18 mouse cellular contexts compared by ENCODE assay signal in genomic region chr16:74225423-74226272, GRCm38 (mm10).
"Had no signal": no experiment of that assay in that cellular context is flagged by ENCODE, and none has a peak within 500 bp of the region (broad histone marks: within the 10 kb centered on the region; RNA-seq: fewer than 3 reads in every experiment).

No protein-coding gene starts in this region.

- H3K9ac ChIP-seq: limb, embryonic 12.5 days; liver, embryonic 13.5 days; liver, postnatal 0 days; lung, embryonic 15.5 days; midbrain, embryonic 15.5 days; neural tube, embryonic 13.5 days had no signal

- H3K36me3 ChIP-seq: liver, embryonic 13.5 days; lung, embryonic 15.5 days; midbrain, embryonic 15.5 days; neural tube, embryonic 13.5 days had no signal

- H3K4me3 ChIP-seq: left cerebral cortex, adult 2 months; limb, embryonic 12.5 days; liver, embryonic 13.5 days; lung, embryonic 15.5 days; megakaryocyte, embryonic 14.5 days; midbrain, embryonic 15.5 days; neural tube, embryonic 13.5 days had no signal

- H3K4me1 ChIP-seq: liver, embryonic 13.5 days; lung, embryonic 15.5 days; megakaryocyte, embryonic 14.5 days; midbrain, embryonic 15.5 days; neural tube, embryonic 13.5 days had no signal

- H3K4me2 ChIP-seq: limb, embryonic 12.5 days; liver, embryonic 13.5 days; lung, embryonic 15.5 days; midbrain, embryonic 11.5 days; midbrain, embryonic 15.5 days; neural tube, embryonic 13.5 days had no signal

- DNase-seq: kidney, adult 8-10 months; liver; liver, embryonic 13.5 days; liver, postnatal 0 days; lung, postnatal 14 days; retina, postnatal 1 day; right cerebral cortex, postnatal 4 days; spleen, adult 18-20 months; thymus, adult 2 months; thymus, postnatal 25 days had no signal

- ATAC-seq: liver, postnatal 0 days; midbrain, embryonic 15.5 days had no signal

- H3K9me3 ChIP-seq: liver, embryonic 13.5 days; lung, embryonic 15.5 days; megakaryocyte, embryonic 14.5 days; midbrain, embryonic 15.5 days had no signal

- H3K27me3 ChIP-seq: limb, embryonic 12.5 days; liver, embryonic 13.5 days; lung, embryonic 15.5 days; megakaryocyte, embryonic 14.5 days; midbrain, embryonic 15.5 days; neural tube, embryonic 13.5 days had no signal

- H3K27ac ChIP-seq: left cerebral cortex, adult 2 months; limb, embryonic 12.5 days; liver, embryonic 13.5 days; lung, embryonic 15.5 days; macrophage; midbrain, embryonic 15.5 days; neural tube, embryonic 13.5 days had no signal
